In the genomic region with DNA sequence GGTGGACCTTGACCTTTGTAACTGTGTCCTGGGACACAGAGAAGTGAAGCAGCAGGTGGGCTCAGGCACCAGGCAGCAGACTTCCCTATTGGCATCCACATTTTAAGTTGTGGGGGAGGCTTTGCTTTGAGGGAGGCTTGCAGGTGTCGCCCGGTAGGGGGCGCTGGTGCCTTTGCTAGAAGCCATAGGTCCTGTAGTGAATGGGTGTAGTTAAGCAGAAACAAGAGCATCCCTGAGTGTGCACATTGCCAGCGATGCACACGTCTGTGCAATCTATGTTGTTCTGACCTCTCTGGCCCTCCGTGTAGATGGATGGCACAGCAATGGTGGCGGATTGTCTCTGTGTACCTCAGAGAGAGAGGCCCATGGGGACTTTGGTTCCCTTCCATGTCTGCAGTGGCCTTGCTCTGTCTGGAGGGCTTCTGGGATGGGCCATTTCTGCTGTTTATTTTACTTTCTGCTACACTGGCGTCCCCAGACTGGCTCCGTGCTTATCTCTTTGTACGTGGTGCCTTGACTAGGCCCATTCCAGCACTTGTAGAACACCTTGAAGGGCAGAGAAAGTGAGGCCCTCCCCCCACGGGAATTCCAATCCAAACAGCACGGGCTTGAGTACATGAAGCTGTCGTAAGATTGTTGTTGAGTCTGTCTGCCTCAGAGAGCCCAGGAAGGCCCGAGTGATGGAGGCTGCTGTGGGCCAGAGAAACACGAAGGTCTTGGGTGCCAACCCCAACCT, we compare ENCODE assay signal across 8 mouse cellular contexts.
A peak's percentile ranks its signal among the peaks of the same experiment; 100 is the strongest.
DNase-seq lines count a peak whose midpoint lies in the region; ATAC-seq and TF ChIP-seq lines count a peak whose summit lies in the region.

No protein-coding gene starts in this region.

- no peak overlapping the region for H3K27ac ChIP-seq in embryonic facial prominence, embryonic 14.5 days (replicated peaks; ENCODE audit: low read depth, low read length)
- peak overlapping the region; percentile 3; the same call in 1 of the 2 replicates for H3K27ac ChIP-seq in heart, embryonic 10.5 days
- no peak overlapping the region for H3K27ac ChIP-seq in liver, embryonic 14.5 days
- H3K27ac ChIP-seq in neural tube, embryonic 14.5 days (ENCODE audit: low read depth, low read length): no peak overlapping the region

- no peak for TF ChIP-seq EP300 in liver, embryonic 14.5 days (IDR thresholded peaks at IDR 0.05; ENCODE audit: low read depth)

- no peak overlapping the region for H3K4me3 ChIP-seq in embryonic facial prominence, embryonic 14.5 days (ENCODE audit: low read depth, low read length)
- no peak overlapping the region for H3K4me3 ChIP-seq in heart, embryonic 10.5 days
- no peak overlapping the region for H3K4me3 ChIP-seq in liver, embryonic 14.5 days (ENCODE audit: insufficient read depth in 1 of 2, low read depth in 2 of 2, low read length in 2 of 2)
- no peak overlapping the region for H3K4me3 ChIP-seq in neural tube, embryonic 14.5 days (ENCODE audit: low read depth, low read length)

- H3K9me3 ChIP-seq in embryonic facial prominence, embryonic 14.5 days (ENCODE audit: control insufficient read depth, low read length): no peaks in the 10 kb centered on the region
- no peaks in the 10 kb centered on the region for H3K9me3 ChIP-seq in heart, embryonic 10.5 days
- H3K9me3 ChIP-seq in liver, embryonic 14.5 days (ENCODE audit: control insufficient read depth, low read length): no peaks in the 10 kb centered on the region
- H3K9me3 ChIP-seq in neural tube, embryonic 14.5 days (ENCODE audit: control insufficient read depth, low read length): no peaks in the 10 kb centered on the region

- peak; percentile 79; the same call in 1 of the 2 replicates for ATAC-seq in embryonic facial prominence, embryonic 14.5 days (ENCODE audit: low read depth)
- ATAC-seq in liver, embryonic 14.5 days (ENCODE audit: insufficient read depth): peak; percentile 35; the same call in 1 of the 2 replicates
- peak; percentile 71 for ATAC-seq in neural tube, embryonic 14.5 days (ENCODE audit: low read depth)

- WGBS in embryonic facial prominence, embryonic 14.5 days: 46% methylated on average over 15 of the region's 15 CpGs
- 34% methylated on average over 15 of the region's 15 CpGs for WGBS in heart, embryonic 10.5 days
- WGBS in liver, embryonic 14.5 days (ENCODE audit: insufficient replicate concordance): 39% methylated on average over 15 of the region's 15 CpGs
- 51% methylated on average over 15 of the region's 15 CpGs for WGBS in neural tube, embryonic 14.5 days

- DNase-seq in CD4-positive, CD25-positive, alpha-beta regulatory T cell, adult 2 months (ENCODE audit: low read depth, low spot score): peak; percentile 91
- peak; percentile 73 to 75 for DNase-seq in adrenal gland, postnatal 4 days (ENCODE audit: low spot score in 2 of 2)
- DNase-seq in embryonic facial prominence, embryonic 14.5 days (ENCODE audit: low spot score): peak; percentile 89
- DNase-seq in heart, embryonic 10.5 days (ENCODE audit: low spot score): peak; percentile 90
- peak; percentile 91 for DNase-seq in kidney, postnatal 10 days
- DNase-seq in liver, embryonic 14.5 days (ENCODE audit: low read depth in 3 of 3, low spot score in 3 of 3): peak; percentile 34 to 51 (median 46)
- DNase-seq in testis, postnatal 14 days (ENCODE audit: low spot score): peak; percentile 44

- H3K9ac ChIP-seq in embryonic facial prominence, embryonic 14.5 days (ENCODE audit: low read depth, low read length): no peak overlapping the region
- H3K9ac ChIP-seq in liver, embryonic 14.5 days (replicated peaks): no peak overlapping the region
- no peak overlapping the region for H3K9ac ChIP-seq in neural tube, embryonic 14.5 days (replicated peaks; ENCODE audit: low read depth, low read length)

- peaks cover 43% of the 10 kb centered on the region for H3K36me3 ChIP-seq in embryonic facial prominence, embryonic 14.5 days (ENCODE audit: control insufficient read depth, insufficient read depth, low read length)
- H3K36me3 ChIP-seq in heart, embryonic 10.5 days: peaks cover 52% of the 10 kb centered on the region
- no peaks in the 10 kb centered on the region for H3K36me3 ChIP-seq in liver, embryonic 14.5 days (replicated peaks; ENCODE audit: control insufficient read depth, insufficient read depth, low read depth)
- H3K36me3 ChIP-seq in neural tube, embryonic 14.5 days (ENCODE audit: control insufficient read depth, insufficient read depth, low read length): peaks cover 10% of the 10 kb centered on the region; the same call in 1 of the 2 replicates

- H3K4me2 ChIP-seq in embryonic facial prominence, embryonic 14.5 days (ENCODE audit: low read depth, low read length): no peak overlapping the region
- H3K4me2 ChIP-seq in liver, embryonic 14.5 days (ENCODE audit: low read depth): no peak overlapping the region
- H3K4me2 ChIP-seq in neural tube, embryonic 14.5 days (ENCODE audit: low read depth, low read length): no peak overlapping the region

- H3K27me3 ChIP-seq in embryonic facial prominence, embryonic 14.5 days (replicated peaks; ENCODE audit: control insufficient read depth, insufficient read depth, low read length): no peaks in the 10 kb centered on the region
- no peaks in the 10 kb centered on the region for H3K27me3 ChIP-seq in heart, embryonic 10.5 days (ENCODE audit: insufficient read depth, poor library complexity, severe bottlenecking)
- no peaks in the 10 kb centered on the region for H3K27me3 ChIP-seq in liver, embryonic 14.5 days (ENCODE audit: control insufficient read depth, insufficient read depth, low read length)
- H3K27me3 ChIP-seq in neural tube, embryonic 14.5 days (ENCODE audit: control insufficient read depth, insufficient read depth, low read length): no peaks in the 10 kb centered on the region

- no peaks in the 10 kb centered on the region for H3K4me1 ChIP-seq in embryonic facial prominence, embryonic 14.5 days (ENCODE audit: control insufficient read depth, insufficient read depth, low read length)
- H3K4me1 ChIP-seq in heart, embryonic 10.5 days: peaks cover 19% of the 10 kb centered on the region
- H3K4me1 ChIP-seq in liver, embryonic 14.5 days (replicated peaks; ENCODE audit: control insufficient read depth in 2 of 2, insufficient read depth in 2 of 2, low read length in 1 of 2): no peaks in the 10 kb centered on the region
- no peaks in the 10 kb centered on the region for H3K4me1 ChIP-seq in neural tube, embryonic 14.5 days (ENCODE audit: control insufficient read depth, insufficient read depth, low read length)

- peak; percentile 96 for TF ChIP-seq CTCF in liver, embryonic 14.5 days (IDR thresholded peaks at IDR 0.05; ENCODE audit: low read depth)
